Mouse (Mus musculus) heart, embryonic 10.5 days (tissue): ENCODE results near the gene Gm2035. TPM values are rescaled to one million over a fixed set of nuclear protein-coding genes. Genes with fewer than 3 reads are reported as not detected.
"Not testable (repeated sequence)": the region's sequence is repeated elsewhere in the genome, so short reads cannot be mapped to it uniquely, and the experiment has no call there.

Source experiments
- DNase-seq: peaks from one replicate; pipeline ENCODE4 v3.0.0-alpha.2; 2017; ENCODE audit warnings: low spot score
- H3K27ac ChIP-seq: fragments of 300-500 bp; sonication (generic); 2 replicates; pipeline ENCODE4 v1.5.1; 2016; ENCODE audit warnings: mild to moderate bottlenecking
- H3K27me3 ChIP-seq: fragments of 300-500 bp; sonication (generic); 2 replicates; pipeline ENCODE4 v1.6.1; 2016; ENCODE audit warnings: mild to moderate bottlenecking; ENCODE audit not compliant: poor library complexity, insufficient read depth, severe bottlenecking
- H3K36me3 ChIP-seq: fragments of 300-500 bp; sonication (generic); 2 replicates; pipeline ENCODE4 v1.6.1; 2016; ENCODE audit warnings: mild to moderate bottlenecking, moderate library complexity
- H3K4me1 ChIP-seq: fragments of 300-500 bp; sonication (generic); 2 replicates; pipeline ENCODE4 v1.6.1; 2016; ENCODE audit warnings: mild to moderate bottlenecking
- H3K4me3 ChIP-seq: fragments of 300-500 bp; sonication (generic); 2 replicates; pipeline ENCODE4 v1.5.1; 2016; ENCODE audit warnings: mild to moderate bottlenecking, moderate library complexity
- H3K9me3 ChIP-seq: fragments of 300-500 bp; sonication (generic); 2 replicates; pipeline ENCODE4 v1.6.1; 2016; ENCODE audit warnings: mild to moderate bottlenecking, moderate library complexity
- WGBS: fragments of 180-500 bp; shearing (Covaris S2); methylation state at CpG from one replicate; pipeline ENCODE4 v1.1.7; 2016; 5-methylcytosine and 5-hydroxymethylcytosine counted together
- polyA plus RNA-seq: library from polyadenylated mRNA; unstranded; fragments of >200 nt; fragmentation: Nextera tagmentation; extraction: Ambion mirVana; gene quantifications from 2 replicates; pipeline ENCODE4 v1.2.1, GENCODE M21; 2016

Gene Gm2035
- polyA plus RNA-seq: not detected in 2 replicates

- H3K36me3 ChIP-seq, H3K4me1 ChIP-seq, H3K27me3 ChIP-seq, H3K9me3 ChIP-seq, H3K27ac ChIP-seq, H3K4me3 ChIP-seq, DNase-seq: not testable (repeated sequence)
- 76% methylated on average over 2 of the region's 2 CpGs for WGBS
Measured at GRCm38 (mm10) chr12:87919721-87920120, at the start of gene Gm2035. Gene Gm2035 (minus strand): TSS chr12:87919857.

GRCm38 (mm10) chr12:87953780-87954179, 34.1 kb upstream of the Gm2035 start, which contains the start of gene Gm2042:
Gene Gm2042 (plus strand): TSS chr12:87954080.
- H3K27ac ChIP-seq, DNase-seq, H3K4me3 ChIP-seq, H3K36me3 ChIP-seq, H3K9me3 ChIP-seq, H3K4me1 ChIP-seq, H3K27me3 ChIP-seq: not testable (repeated sequence)
- WGBS: 84% methylated on average over 2 of the region's 2 CpGs

- not testable (repeated sequence) for H3K4me3 ChIP-seq, H3K27me3 ChIP-seq, H3K9me3 ChIP-seq, DNase-seq, H3K36me3 ChIP-seq, H3K4me1 ChIP-seq, H3K27ac ChIP-seq
- 73% methylated on average over 1 of the region's 1 CpGs for WGBS
Measured at GRCm38 (mm10) chr12:87895070-87895469, 24.6 kb downstream of the Gm2035 start, which contains the start of gene Gm2022. Gene Gm2022 (plus strand): TSS chr12:87895370.

GRCm38 (mm10) chr12:87873772-87874171, 45.9 kb downstream of the Gm2035 start, which contains the start of gene Gm2016:
Gene Gm2016 (plus strand): TSS chr12:87874072.
- WGBS: 77% methylated on average over 5 of the region's 5 CpGs
- DNase-seq, H3K4me1 ChIP-seq, H3K27ac ChIP-seq, H3K4me3 ChIP-seq, H3K9me3 ChIP-seq, H3K36me3 ChIP-seq, H3K27me3 ChIP-seq: not testable (repeated sequence)

Other genes with a start within 250 kb of the Gm2035 start
- not detected in 2 replicates for gene Gm21319, start 144.1 kb downstream of the Gm2035 start, polyA plus RNA-seq
- gene Gm21936, start 124.3 kb downstream of the Gm2035 start, polyA plus RNA-seq: not detected in 2 replicates
- not detected in 2 replicates for gene BB287469, start 103.3 kb downstream of the Gm2035 start, polyA plus RNA-seq
- gene Gm2001, start 77.5 kb downstream of the Gm2035 start, polyA plus RNA-seq: not detected in 2 replicates
- not detected in 2 replicates for gene Gm2016, start 45.8 kb downstream of the Gm2035 start, polyA plus RNA-seq
- gene Gm2022, start 24.5 kb downstream of the Gm2035 start, polyA plus RNA-seq: not detected in 2 replicates
- not detected in 2 replicates for gene Gm2042, start 34.2 kb upstream of the Gm2035 start, polyA plus RNA-seq
- not detected in 2 replicates for gene Gm2075, start 92.0 kb upstream of the Gm2035 start, polyA plus RNA-seq
- gene Gm6803, start 98.9 kb upstream of the Gm2035 start, polyA plus RNA-seq: not detected in 2 replicates
- not detected in 2 replicates for gene Gm2056, start 107.1 kb upstream of the Gm2035 start, polyA plus RNA-seq
- not detected in 2 replicates for gene Gm16368, start 163.8 kb upstream of the Gm2035 start, polyA plus RNA-seq